Mouse (Mus musculus): ENCODE results near the gene Micu1.
"Not testable (repeated sequence)": the region's sequence is repeated elsewhere in the genome, so short reads cannot be mapped to it uniquely, and the experiment has no call there.

The Micu1 gene

GRCm38 (mm10) chr10:59848953-59849352 is 146.7 kb downstream of the Micu1 start:
- no peak for DNase-seq (ENCODE audit: low spot score)

- no peak for DNase-seq (ENCODE audit: low spot score)
These were observed 147.1 kb downstream of the Micu1 start for GRCm38 (mm10) chr10:59849371-59849770.

- DNase-seq (ENCODE audit: low spot score) = no peak
These were observed 154.9 kb downstream of the Micu1 start for GRCm38 (mm10) chr10:59857157-59857556.

- no peak for DNase-seq (ENCODE audit: low spot score)
These were observed 158.4 kb downstream of the Micu1 start for GRCm38 (mm10) chr10:59860684-59861083.

- DNase-seq (ENCODE audit: low spot score) = no peak
These were observed 158.9 kb downstream of the Micu1 start for GRCm38 (mm10) chr10:59861201-59861600.

GRCm38 (mm10) chr10:59862816-59863440 is 160.7 kb downstream of the Micu1 start:
- DNase-seq (ENCODE audit: low spot score) = no peak

GRCm38 (mm10) chr10:59863620-59864019 is 161.3 kb downstream of the Micu1 start:
- DNase-seq (ENCODE audit: low spot score) = no peak

GRCm38 (mm10) chr10:59864232-59864875 is 162.1 kb downstream of the Micu1 start:
- no peak for DNase-seq (ENCODE audit: low spot score)

- peak; percentile 86 for DNase-seq (ENCODE audit: low spot score)
These were observed 162.8 kb downstream of the Micu1 start for GRCm38 (mm10) chr10:59864884-59865726.

- DNase-seq (ENCODE audit: low spot score) = no peak
These were observed 166.0 kb downstream of the Micu1 start for GRCm38 (mm10) chr10:59868266-59868665.

- no peak for DNase-seq (ENCODE audit: low spot score)
These were observed 167.8 kb downstream of the Micu1 start for GRCm38 (mm10) chr10:59870038-59870437.

GRCm38 (mm10) chr10:59872651-59873050 is 170.4 kb downstream of the Micu1 start:
- not testable (repeated sequence) for DNase-seq (ENCODE audit: low spot score)

- no peak for DNase-seq (ENCODE audit: low spot score)
These were observed 170.9 kb downstream of the Micu1 start for GRCm38 (mm10) chr10:59873206-59873605.

- DNase-seq (ENCODE audit: low spot score) = no peak
These were observed 171.3 kb downstream of the Micu1 start for GRCm38 (mm10) chr10:59873613-59874012.

GRCm38 (mm10) chr10:59875396-59875795 is 173.1 kb downstream of the Micu1 start:
- DNase-seq (ENCODE audit: low spot score) = no peak

GRCm38 (mm10) chr10:59876698-59877097 is 174.4 kb downstream of the Micu1 start:
- DNase-seq (ENCODE audit: low spot score) = not testable (repeated sequence)

- DNase-seq (ENCODE audit: low spot score) = no peak
These were observed 175.3 kb downstream of the Micu1 start for GRCm38 (mm10) chr10:59877421-59878117.

GRCm38 (mm10) chr10:59878823-59879222 is 176.5 kb downstream of the Micu1 start:
- DNase-seq (ENCODE audit: low spot score) = no peak

GRCm38 (mm10) chr10:59879255-59880028 is 177.2 kb downstream of the Micu1 start, which contains the start of gene Dnajb12:
Dnajb12 (plus strand) TSS chr10:59879556.
- DNase-seq (ENCODE audit: low spot score) = peak; percentile 96

- peak; percentile 77 for DNase-seq (ENCODE audit: low spot score)
These were observed 177.7 kb downstream of the Micu1 start for GRCm38 (mm10) chr10:59880029-59880386.

GRCm38 (mm10) chr10:59880837-59881236 is 178.6 kb downstream of the Micu1 start:
- DNase-seq (ENCODE audit: low spot score) = no peak
